In genomic region chr7:66253975-66254651, GRCm38 (mm10) we compare ENCODE assay signal across 19 mouse cellular contexts.
A peak's percentile ranks its signal among the peaks of the same experiment; 100 is the strongest.
DNase-seq lines count a peak whose midpoint lies in the region; ATAC-seq and TF ChIP-seq lines count a peak whose summit lies in the region.
"Had no signal": no experiment of that assay in that cellular context is flagged by ENCODE, and none has a peak within 500 bp of the region (broad histone marks: within the 10 kb centered on the region; RNA-seq: fewer than 3 reads in every experiment).

No protein-coding gene starts in this region.

- peaks cover 12% of the 10 kb centered on the region; the same call in 1 of the 2 replicates for H3K4me1 ChIP-seq in liver, embryonic 11.5 days (replicated peaks; ENCODE audit: control insufficient read depth, insufficient read depth, low read length)
- peaks cover 12% of the 10 kb centered on the region for H3K4me1 ChIP-seq in heart, embryonic 16.5 days (ENCODE audit: control insufficient read depth, insufficient read depth, low read length)
- no peaks in the 10 kb centered on the region for H3K4me1 ChIP-seq in testis, adult 2 months (ENCODE audit: control insufficient read depth, insufficient read depth, low read length)

- no peaks in the 10 kb centered on the region for H3K27me3 ChIP-seq in liver, embryonic 11.5 days (replicated peaks; ENCODE audit: control insufficient read depth, insufficient read depth, low read length)
- no peaks in the 10 kb centered on the region for H3K27me3 ChIP-seq in heart, embryonic 16.5 days (ENCODE audit: control insufficient read depth, insufficient read depth, low read length)
- H3K27me3 ChIP-seq in testis, adult 2 months (ENCODE audit: control insufficient read depth, insufficient read depth, low read length) = no peaks in the 10 kb centered on the region
- H3K27me3 ChIP-seq: limb, embryonic 13.5 days had no signal

- no peak overlapping the region for H3K9ac ChIP-seq in liver, embryonic 11.5 days (ENCODE audit: low read depth, low read length)
- 0 out of 2 replicates have a peak overlapping the region, but pooled peaks have one; percentile 11 for H3K9ac ChIP-seq in heart, embryonic 16.5 days (ENCODE audit: low read length)
- H3K9ac ChIP-seq: limb, embryonic 13.5 days had no signal

- no peak for ATAC-seq in liver, embryonic 11.5 days (replicated peaks; ENCODE audit: low FRiP score)
- ATAC-seq in heart, embryonic 16.5 days (replicated peaks; ENCODE audit: extremely low read depth, insufficient read depth, low FRiP score) = no peak
- ATAC-seq: hindbrain, embryonic 16.5 days; intestine, embryonic 16.5 days had no signal

- no peak for TF ChIP-seq POLR2A in testis, adult 2 months (IDR thresholded peaks at IDR 0.05; ENCODE audit: control insufficient read depth, low read depth, low read length)

- WGBS in liver, embryonic 11.5 days = 59% methylated on average over 8 of the region's 8 CpGs
- 49% methylated on average over 8 of the region's 8 CpGs for WGBS in heart, embryonic 16.5 days

- H3K36me3 ChIP-seq in liver, embryonic 11.5 days (ENCODE audit: control insufficient read depth, insufficient read depth, low read length) = no peaks in the 10 kb centered on the region
- H3K36me3 ChIP-seq in heart, embryonic 16.5 days (ENCODE audit: control insufficient read depth, insufficient read depth) = no peaks in the 10 kb centered on the region
- no peaks in the 10 kb centered on the region for H3K36me3 ChIP-seq in testis, adult 2 months (ENCODE audit: control insufficient read depth, insufficient read depth, low read length)
- H3K36me3 ChIP-seq: forebrain, embryonic 10.5 days; limb, embryonic 13.5 days had no signal

- intact Hi-C loops in gastrocnemius, adult 2 months (cut with DNase I) = no loop called here

- DNase-seq in gastrocnemius, adult 2 months = peak; percentile 6
- DNase-seq in gastrocnemius, postnatal 4 days (ENCODE audit: low spot score in 2 of 2) = no peak
- peak; percentile 4 for DNase-seq in liver
- DNase-seq in liver, embryonic 11.5 days (ENCODE audit: low spot score) = no peak
- no peak for DNase-seq in layer of hippocampus, adult 11-12 months (ENCODE audit: low spot score)
- DNase-seq: gastrocnemius, postnatal 36 days; layer of hippocampus, postnatal 36 days; lung, adult 18-20 months; lung, postnatal 14 days; retina, postnatal 1 day; thymus, postnatal 36 days had no signal

- H3K9me3 ChIP-seq in liver, embryonic 11.5 days (ENCODE audit: control insufficient read depth, low read length) = no peaks in the 10 kb centered on the region
- H3K9me3 ChIP-seq in heart, embryonic 16.5 days (replicated peaks; ENCODE audit: control insufficient read depth, low read length) = no peaks in the 10 kb centered on the region
- H3K9me3 ChIP-seq: forebrain, embryonic 10.5 days; limb, embryonic 13.5 days had no signal

- TF ChIP-seq CTCF in gastrocnemius, adult 2 months (IDR thresholded peaks at IDR 0.05) = no peak
- no peak for TF ChIP-seq CTCF in testis, adult 2 months (IDR thresholded peaks at IDR 0.05; ENCODE audit: control insufficient read depth, insufficient read depth, insufficient replicate concordance, low read depth, low read length)

- H3K4me2 ChIP-seq in liver, embryonic 11.5 days = no peak overlapping the region
- H3K4me2 ChIP-seq in heart, embryonic 16.5 days (ENCODE audit: low read depth, low read length) = no peak overlapping the region
- H3K4me2 ChIP-seq: limb, embryonic 13.5 days had no signal

- no peak overlapping the region for H3K4me3 ChIP-seq in gastrocnemius, adult 2 months
- H3K4me3 ChIP-seq in liver, embryonic 11.5 days (ENCODE audit: low read depth, low read length) = no peak overlapping the region
- H3K4me3 ChIP-seq in heart, embryonic 16.5 days (ENCODE audit: low read length) = no peak overlapping the region
- no peak overlapping the region for H3K4me3 ChIP-seq in testis, adult 2 months (ENCODE audit: control insufficient read depth, low read depth, low read length)
- H3K4me3 ChIP-seq: forebrain, embryonic 10.5 days; layer of hippocampus, adult 2 months; limb, embryonic 13.5 days had no signal

- H3K27ac ChIP-seq in gastrocnemius, adult 2 months = no peak overlapping the region
- H3K27ac ChIP-seq in liver, embryonic 11.5 days (ENCODE audit: low read depth, low read length) = no peak overlapping the region
- H3K27ac ChIP-seq in heart, embryonic 16.5 days (ENCODE audit: low read length) = peak overlapping the region; percentile 26; the same call in 1 of the 2 replicates
- peak overlapping the region; percentile 41; the same call in 1 of the 2 replicates for H3K27ac ChIP-seq in testis, adult 2 months (ENCODE audit: control insufficient read depth, insufficient read depth, low read depth, low read length)
- H3K27ac ChIP-seq: forebrain, embryonic 10.5 days; layer of hippocampus, adult 2 months; limb, embryonic 13.5 days; stomach, postnatal 0 days had no signal

Comparison
In these comparisons a context has a peak if more than half of its experiments do, and no peak if none do; other contexts are left out.
1. DNase-seq: peak in gastrocnemius, adult 2 months (single experiment) and liver (single experiment); none in gastrocnemius, postnatal 4 days (0 of 2), liver, embryonic 11.5 days (single experiment) and layer of hippocampus, adult 11-12 months (single experiment).
2. H3K27ac ChIP-seq: peak in heart, embryonic 16.5 days (single experiment) and testis, adult 2 months (single experiment); none in gastrocnemius, adult 2 months (single experiment) and liver, embryonic 11.5 days (single experiment).